Mouse (Mus musculus) mammary gland, adult 2 months (tissue): ENCODE measurements around the gene Tmem89. TPM values are rescaled to one million over a fixed set of nuclear protein-coding genes. Genes with fewer than 3 reads are reported as not detected.

Experiments used
- polyA plus RNA-seq: library from polyadenylated mRNA; depleted of rRNA; stranded (reverse); fragments of >200 nt; gene quantifications from 2 replicates; pipeline ENCODE4 v1.2.3, GENCODE M21; 2012; ENCODE audit warnings: low replicate concordance; rRNA removed

Gene Tmem89
- polyA plus RNA-seq, result 0.22 TPM in 1 of 2 replicates, not detected in the other

DNA sequence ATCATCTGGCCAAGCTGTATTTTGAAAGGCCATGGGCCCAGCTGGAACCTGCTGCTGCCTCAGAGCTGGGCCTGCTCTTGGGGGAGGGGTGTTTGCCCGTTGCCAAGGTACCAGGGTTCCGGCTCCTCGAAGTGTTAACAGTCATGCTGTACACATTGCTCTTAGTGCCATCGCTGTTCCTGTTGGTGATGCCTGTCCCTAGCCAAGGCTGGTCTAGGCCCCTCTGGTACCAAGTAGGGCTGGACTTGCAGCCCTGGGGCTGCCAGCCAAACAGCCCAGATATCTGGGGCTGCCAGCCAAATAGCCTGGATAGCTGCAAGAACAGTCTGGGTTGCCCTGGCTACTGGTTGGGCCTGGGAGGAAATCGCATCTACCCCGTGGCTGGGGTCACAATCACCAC lies at the start of gene Tmem89:
TSS of gene Tmem89 (plus strand) at position 129 of the 400 bp plus-strand sequence.

DNA sequence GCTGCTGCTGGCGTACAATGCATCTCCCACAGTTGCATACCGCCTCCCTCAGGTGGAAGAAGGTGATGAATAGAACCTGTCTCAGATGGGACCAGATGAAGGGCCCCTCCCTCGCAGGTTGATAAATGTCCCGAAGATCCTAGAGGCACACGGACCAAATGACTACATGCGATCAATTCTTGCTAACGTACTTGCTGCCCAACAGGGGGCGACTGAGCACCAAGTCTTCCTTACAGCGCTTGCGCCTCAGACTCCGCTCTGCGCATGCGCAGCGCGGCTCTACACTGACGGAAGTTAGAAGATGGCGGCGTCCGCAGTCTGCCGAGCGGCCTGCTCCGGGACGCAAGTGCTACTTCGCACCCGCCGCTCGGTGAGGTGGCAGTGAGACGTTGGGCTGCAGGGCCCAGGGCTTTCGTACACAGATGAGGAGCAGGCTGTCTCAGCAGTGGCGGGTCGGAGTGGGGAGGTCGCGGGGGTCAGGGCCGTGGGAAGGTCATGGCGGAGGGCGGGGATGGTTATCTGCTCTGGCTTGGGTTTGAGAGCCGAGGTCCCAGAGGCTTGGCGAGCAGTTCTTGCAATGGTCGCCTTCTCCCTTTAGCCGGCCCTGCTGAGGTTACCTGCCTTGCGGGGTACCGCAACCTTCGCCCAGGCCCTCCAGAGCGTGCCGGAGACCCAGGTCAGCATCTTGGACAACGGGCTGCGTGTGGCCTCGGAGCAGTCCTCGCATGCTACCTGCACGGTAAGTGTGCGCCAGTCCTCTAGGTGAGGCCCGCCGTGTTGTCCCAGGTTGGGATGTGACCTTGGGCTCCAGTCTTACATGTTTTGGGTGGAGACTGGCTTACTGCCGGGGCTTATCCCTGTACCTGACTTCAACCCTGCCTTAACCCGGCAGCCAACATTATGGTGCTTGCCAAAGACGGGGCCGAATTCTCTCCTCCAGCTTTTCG lies 22.3 kb downstream of the Tmem89 start, which contains the start of gene Uqcrc1:
TSS of gene Uqcrc1 (plus strand) at position 216 of the 947 bp plus-strand sequence.

DNA sequence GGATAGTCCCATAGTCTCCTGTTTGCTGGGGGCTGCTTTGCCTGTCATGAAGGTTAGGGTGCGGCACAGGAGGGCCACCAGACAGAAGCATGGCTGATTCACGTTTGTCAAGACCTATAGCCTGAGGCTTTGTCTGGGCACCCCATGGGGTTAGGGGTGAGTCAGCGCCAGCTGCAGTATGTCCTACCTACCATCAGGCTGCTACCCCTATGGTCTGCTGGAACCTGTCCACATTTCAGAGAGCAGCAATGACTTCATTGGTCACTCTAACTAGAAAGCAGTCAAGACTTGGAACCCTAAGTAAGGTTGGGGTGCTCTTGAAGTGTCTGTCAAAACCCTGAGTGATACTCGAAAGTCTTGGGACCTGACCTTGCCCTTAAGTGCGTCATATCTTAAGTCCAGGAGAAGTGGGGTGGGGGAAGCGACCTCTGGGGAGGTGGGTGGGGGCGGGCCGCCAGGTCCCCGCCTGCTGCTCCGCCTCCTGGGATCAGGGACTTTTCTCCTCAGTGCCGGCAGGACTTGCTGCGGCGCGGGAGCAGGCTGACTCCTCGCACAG lies 38.7 kb downstream of the Tmem89 start, which contains the start of gene Col7a1:
TSS of gene Col7a1 (plus strand) at position 506 of the 556 bp plus-strand sequence.

Other genes starting within 250 kb of the Tmem89 start
- gene Prkar2a, start 225.3 kb upstream of the Tmem89 start, polyA plus RNA-seq, result 11.2 and 21.9 TPM in 2 replicates
- 55.7 and 58.4 TPM in 2 replicates for gene Ip6k2, start 130.8 kb upstream of the Tmem89 start, polyA plus RNA-seq
- 33.1 and 44.7 TPM in 2 replicates for gene Nckipsd, start 106.3 kb upstream of the Tmem89 start, polyA plus RNA-seq
- gene Celsr3, start 88.3 kb upstream of the Tmem89 start, polyA plus RNA-seq, result 0.37 and 1.4 TPM in 2 replicates
- gene Slc26a6, start 61.3 kb upstream of the Tmem89 start, polyA plus RNA-seq, result 26.7 and 33.5 TPM in 2 replicates
- gene Uqcrc1, start 22.0 kb downstream of the Tmem89 start, polyA plus RNA-seq, result 712 and 1,110 TPM in 2 replicates
- gene Col7a1, start 39.0 kb downstream of the Tmem89 start, polyA plus RNA-seq, result 14.3 and 26.9 TPM in 2 replicates
- 1.1 and 4.3 TPM in 2 replicates for gene Ucn2, start 71.4 kb downstream of the Tmem89 start, polyA plus RNA-seq
- 23.3 and 30.5 TPM in 2 replicates for gene Pfkfb4, start 77.2 kb downstream of the Tmem89 start, polyA plus RNA-seq
- gene Shisa5, start 123.9 kb downstream of the Tmem89 start, polyA plus RNA-seq, result 1,951 and 3,448 TPM in 2 replicates
- 177 and 211 TPM in 2 replicates for gene Trex1, start 145.1 kb downstream of the Tmem89 start, polyA plus RNA-seq
- 22.4 and 28.7 TPM in 2 replicates for gene Atrip, start 159.5 kb downstream of the Tmem89 start, polyA plus RNA-seq
- 5.1 and 6.6 TPM in 2 replicates for gene Ccdc51, start 167.9 kb downstream of the Tmem89 start, polyA plus RNA-seq
- gene Tma7, start 168.0 kb downstream of the Tmem89 start, polyA plus RNA-seq, result 40.4 and 49.2 TPM in 2 replicates
- 8.5 and 10.8 TPM in 2 replicates for gene Plxnb1, start 180.8 kb downstream of the Tmem89 start, polyA plus RNA-seq
- gene Fbxw21, start 247.4 kb downstream of the Tmem89 start, polyA plus RNA-seq, result not detected in 2 replicates